ENCODE assay signal across 17 mouse cellular contexts in genomic region chr4:107026451-107026850, GRCm38 (mm10). TPM values are rescaled to one million over a fixed set of nuclear protein-coding genes. Genes with fewer than 3 reads are reported as not detected.
DNase-seq lines count a peak whose midpoint lies in the region; ATAC-seq and TF ChIP-seq lines count a peak whose summit lies in the region.
"Had no signal": no experiment of that assay in that cellular context is flagged by ENCODE, and none has a peak within 500 bp of the region (broad histone marks: within the 10 kb centered on the region; RNA-seq: fewer than 3 reads in every experiment).

No protein-coding gene starts in this region.

- peaks cover 50% of the 10 kb centered on the region for H3K4me1 ChIP-seq in forebrain, embryonic 13.5 days
- peaks cover 17% of the 10 kb centered on the region for H3K4me1 ChIP-seq in forebrain, embryonic 14.5 days (ENCODE audit: control insufficient read depth, insufficient read depth, low read length)
- no peaks in the 10 kb centered on the region for H3K4me1 ChIP-seq in lung, postnatal 0 days (ENCODE audit: insufficient read depth, low read depth, low read length)
- H3K4me1 ChIP-seq in ES-E14 (ENCODE audit: control insufficient read depth in 2 of 2, insufficient read depth in 2 of 2, low read length in 2 of 2, poor library complexity in 1 of 2), result peaks cover 2 to 12% of the 10 kb centered on the region in 2 experiments; a peak in 1 of 4 replicates
- H3K4me1 ChIP-seq in midbrain, embryonic 14.5 days (ENCODE audit: control insufficient read depth, insufficient read depth, low read length), result peaks cover 14% of the 10 kb centered on the region; the same call in 1 of the 2 replicates

- in situ Hi-C loops in ES-E14 (cut with MboI; ENCODE audit: low sequenced_read_pairs in 2 of 2, unreplicated experiment in 2 of 2), result no loop called here

- H3K27ac ChIP-seq in forebrain, embryonic 13.5 days, result no peak overlapping the region
- no peak overlapping the region for H3K27ac ChIP-seq in forebrain, embryonic 14.5 days (ENCODE audit: low read depth, low read length)
- no peak overlapping the region for H3K27ac ChIP-seq in lung, postnatal 0 days (ENCODE audit: low read length)
- no peak overlapping the region for H3K27ac ChIP-seq in ES-E14 (ENCODE audit: insufficient read depth, low read depth, low read length, poor library complexity, severe bottlenecking)
- H3K27ac ChIP-seq in midbrain, embryonic 14.5 days (replicated peaks; ENCODE audit: low read depth, low read length), result 0 out of 2 replicates have a peak overlapping the region, but pooled peaks have one; percentile 38
- H3K27ac ChIP-seq: heart, embryonic 15.5 days; liver, embryonic 14.5 days had no signal

- no peak overlapping the region for H3K4me2 ChIP-seq in forebrain, embryonic 13.5 days
- no peak overlapping the region for H3K4me2 ChIP-seq in forebrain, embryonic 14.5 days (ENCODE audit: low read length)
- no peak overlapping the region for H3K4me2 ChIP-seq in lung, postnatal 0 days (replicated peaks; ENCODE audit: low read depth, low read length)
- H3K4me2 ChIP-seq in midbrain, embryonic 14.5 days (ENCODE audit: low read length), result no peak overlapping the region
- H3K4me2 ChIP-seq: heart, embryonic 15.5 days had no signal

- TF ChIP-seq CTCF in lung, postnatal 0 days (IDR thresholded peaks at IDR 0.05), result no peak

- DNase-seq in forebrain, embryonic 14.5 days (ENCODE audit: low spot score), result no peak
- DNase-seq in lung, postnatal 10 days, result peak; percentile 15
- no peak for DNase-seq in lung, postnatal 0 days (ENCODE audit: low spot score)
- peak; percentile 16 for DNase-seq in ES-E14 (ENCODE audit: low read depth, low spot score)
- DNase-seq in midbrain, embryonic 14.5 days, result no peak
- DNase-seq in gastrocnemius, adult 18-20 months (ENCODE audit: low spot score), result no peak
- DNase-seq: cerebellum, adult 11 months; gastrocnemius, postnatal 25 days; kidney, postnatal 10 days; layer of hippocampus, adult 9-11 months; lung, postnatal 4 days; right cerebral cortex, postnatal 4 days; thymus, adult 2 months had no signal

- peak overlapping the region; percentile 16; the same call in 1 of the 2 replicates for H3K9ac ChIP-seq in forebrain, embryonic 13.5 days
- H3K9ac ChIP-seq in forebrain, embryonic 14.5 days (ENCODE audit: low read length), result no peak overlapping the region
- no peak overlapping the region for H3K9ac ChIP-seq in lung, postnatal 0 days (replicated peaks; ENCODE audit: low read depth)
- H3K9ac ChIP-seq in ES-E14 (ENCODE audit: insufficient read depth, low read depth, low read length, poor library complexity, severe bottlenecking), result peak overlapping the region; percentile 41
- no peak overlapping the region for H3K9ac ChIP-seq in midbrain, embryonic 14.5 days (replicated peaks; ENCODE audit: low read length)
- H3K9ac ChIP-seq: heart, embryonic 15.5 days; liver, embryonic 14.5 days had no signal

- no peaks in the 10 kb centered on the region for H3K9me3 ChIP-seq in forebrain, embryonic 13.5 days (replicated peaks)
- no peaks in the 10 kb centered on the region for H3K9me3 ChIP-seq in forebrain, embryonic 14.5 days (replicated peaks; ENCODE audit: control insufficient read depth, low read length)
- no peaks in the 10 kb centered on the region for H3K9me3 ChIP-seq in lung, postnatal 0 days (ENCODE audit: low read length)
- no peaks in the 10 kb centered on the region for H3K9me3 ChIP-seq in ES-E14 (ENCODE audit: control insufficient read depth, insufficient read depth, low read depth, low read length)
- H3K9me3 ChIP-seq in midbrain, embryonic 14.5 days (ENCODE audit: control insufficient read depth, low read length), result no peaks in the 10 kb centered on the region
- H3K9me3 ChIP-seq: heart, embryonic 15.5 days had no signal

- no peak for TF ChIP-seq EP300 in lung, postnatal 0 days (IDR thresholded peaks at IDR 0.05)

- peaks cover 26% of the 10 kb centered on the region for H3K27me3 ChIP-seq in forebrain, embryonic 13.5 days
- no peaks in the 10 kb centered on the region; the same call in 1 of the 2 replicates for H3K27me3 ChIP-seq in forebrain, embryonic 14.5 days (replicated peaks; ENCODE audit: control insufficient read depth, insufficient read depth, low read length)
- H3K27me3 ChIP-seq in lung, postnatal 0 days (replicated peaks; ENCODE audit: insufficient read depth, low read length), result no peaks in the 10 kb centered on the region
- H3K27me3 ChIP-seq in midbrain, embryonic 14.5 days (ENCODE audit: control insufficient read depth, insufficient read depth, low read length), result no peaks in the 10 kb centered on the region
- H3K27me3 ChIP-seq: heart, embryonic 15.5 days; Patski had no signal

- H3K36me3 ChIP-seq in forebrain, embryonic 13.5 days (ENCODE audit: poor library complexity, severe bottlenecking), result peaks cover 38% of the 10 kb centered on the region
- H3K36me3 ChIP-seq in forebrain, embryonic 14.5 days (ENCODE audit: control insufficient read depth, insufficient read depth, low read length), result peaks cover 28% of the 10 kb centered on the region
- H3K36me3 ChIP-seq in lung, postnatal 0 days (ENCODE audit: insufficient read depth, low read length), result no peaks in the 10 kb centered on the region
- peaks cover 8% of the 10 kb centered on the region; the same call in 1 of the 2 replicates for H3K36me3 ChIP-seq in ES-E14 (ENCODE audit: control insufficient read depth, insufficient read depth, low read length, poor library complexity, severe bottlenecking)
- peaks cover 30% of the 10 kb centered on the region for H3K36me3 ChIP-seq in midbrain, embryonic 14.5 days (ENCODE audit: control insufficient read depth, insufficient read depth, low read length)

- WGBS in forebrain, embryonic 13.5 days, result 68% methylated on average over 8 of the region's 8 CpGs
- 71% methylated on average over 8 of the region's 8 CpGs for WGBS in forebrain, embryonic 14.5 days
- WGBS in lung, postnatal 0 days, result 48% methylated on average over 8 of the region's 8 CpGs
- WGBS in midbrain, embryonic 14.5 days, result 64% methylated on average over 8 of the region's 8 CpGs

- no peak overlapping the region for H3K4me3 ChIP-seq in forebrain, embryonic 13.5 days
- no peak overlapping the region for H3K4me3 ChIP-seq in forebrain, embryonic 14.5 days (ENCODE audit: low read depth, low read length)
- H3K4me3 ChIP-seq in lung, postnatal 0 days (ENCODE audit: low read depth, low read length), result no peak overlapping the region
- H3K4me3 ChIP-seq in ES-E14 (ENCODE audit: insufficient read depth in 1 of 2, low read depth in 1 of 2, low read length in 2 of 2, poor library complexity in 1 of 2, severe bottlenecking in 1 of 2), result peak overlapping the region; percentile 36 to 54; a peak in 3 of 4 replicates
- no peak overlapping the region for H3K4me3 ChIP-seq in midbrain, embryonic 14.5 days (replicated peaks; ENCODE audit: low read depth, low read length)
- H3K4me3 ChIP-seq: heart, embryonic 15.5 days had no signal

- ATAC-seq in forebrain, embryonic 13.5 days, result no peak
- ATAC-seq in forebrain, embryonic 14.5 days, result no peak
- ATAC-seq in lung, postnatal 0 days, result no peak
- no peak for ATAC-seq in midbrain, embryonic 14.5 days (ENCODE audit: low FRiP score, low TSS enrichment)
- ATAC-seq: Patski had no signal

TF ChIP-seq in ES-E14, 5 proteins besides CTCF, POLR2A, EP300 and RAD21:
- TF ChIP-seq ZC3H11A (IDR thresholded peaks at IDR 0.05; ENCODE audit: borderline replicate concordance, low read depth, low read length) (no peak), CHD2 (IDR thresholded peaks at IDR 0.05; ENCODE audit: low read depth, low read length) (no peak), HCFC1 (IDR thresholded peaks at IDR 0.05; ENCODE audit: borderline replicate concordance, insufficient read depth, low read length) (no peak), ZNF384 (IDR thresholded peaks at IDR 0.05; ENCODE audit: low read depth, low read length) (no peak), MAFK (IDR thresholded peaks at IDR 0.05; ENCODE audit: insufficient read depth, low read depth, low read length) (no peak)
TF ChIP-seq in ES-E14: peak in this region for 0.

RNA-seq across cellular contexts. Expression of gene Mrpl37, which starts 40.2 kb away (rescaled TPM):
- polyA plus RNA-seq in forebrain, embryonic 13.5 days (2015; fragmentation: Nextera tagmentation; extraction: Ambion mirVana), result 81.4 and 81.9 TPM in 2 replicates
- polyA plus RNA-seq in forebrain, embryonic 14.5 days (2014; fragmentation: Nextera tagmentation; extraction: Ambion mirVana), result 94.0 and 95.6 TPM in 2 replicates
- polyA plus RNA-seq in lung, postnatal 0 days (2015; fragmentation: Nextera tagmentation; extraction: Ambion mirVana), result 48.4 and 53.4 TPM in 2 replicates
- total RNA-seq in ES-E14 (2012; rRNA removed), result 59.2 and 60.1 TPM in 2 replicates
- 72.9 and 85.5 TPM in 2 replicates for polyA plus RNA-seq in midbrain, embryonic 14.5 days (2014; fragmentation: Nextera tagmentation; extraction: Ambion mirVana)
- total RNA-seq in gastrocnemius, adult 18-20 months (2021), result 10 to 100 TPM; 79.4 to 83.1 TPM

RNA-seq across cellular contexts. Expression of gene Cyb5rl, which starts 40.3 kb away (rescaled TPM):
- polyA plus RNA-seq in forebrain, embryonic 13.5 days (2015; fragmentation: Nextera tagmentation; extraction: Ambion mirVana), result 4.8 and 5.6 TPM in 2 replicates
- 3.6 and 4.1 TPM in 2 replicates for polyA plus RNA-seq in forebrain, embryonic 14.5 days (2014; fragmentation: Nextera tagmentation; extraction: Ambion mirVana)
- 4.9 and 5.4 TPM in 2 replicates for polyA plus RNA-seq in lung, postnatal 0 days (2015; fragmentation: Nextera tagmentation; extraction: Ambion mirVana)
- 8.8 and 9.3 TPM in 2 replicates for total RNA-seq in ES-E14 (2012; rRNA removed)
- 5.2 and 5.3 TPM in 2 replicates for polyA plus RNA-seq in midbrain, embryonic 14.5 days (2014; fragmentation: Nextera tagmentation; extraction: Ambion mirVana)
- 10 to 100 TPM; 15.0 to 18.4 TPM for total RNA-seq in gastrocnemius, adult 18-20 months (2021)

Comparison
In these comparisons a context has a peak if more than half of its experiments do, and no peak if none do; other contexts are left out.
1. H3K9ac ChIP-seq: peak in forebrain, embryonic 13.5 days (single experiment) and ES-E14 (single experiment); none in forebrain, embryonic 14.5 days (single experiment), lung, postnatal 0 days (single experiment) and midbrain, embryonic 14.5 days (single experiment).
2. DNase-seq: peak in lung, postnatal 10 days (single experiment) and ES-E14 (single experiment); none in forebrain, embryonic 14.5 days (single experiment), lung, postnatal 0 days (single experiment), midbrain, embryonic 14.5 days (single experiment) and gastrocnemius, adult 18-20 months (single experiment).
3. H3K4me3 ChIP-seq: peak in ES-E14 (2 of 2); none in forebrain, embryonic 13.5 days (single experiment), forebrain, embryonic 14.5 days (single experiment), lung, postnatal 0 days (single experiment) and midbrain, embryonic 14.5 days (single experiment).